Mouse (Mus musculus) cerebellum, adult (tissue): Measurements from ENCODE around the gene Fam83b.

Experiments
- ATAC-seq: cut with Nextera tagmentation; 2 replicates; pipeline ENCODE4 v1.9.2; 2017; ENCODE audit warnings: mild to moderate bottlenecking, moderate library complexity, mixed read lengths; ENCODE audit not compliant: insufficient number of reproducible peaks, low FRiP score, low TSS enrichment

Fam83b gene

DNA sequence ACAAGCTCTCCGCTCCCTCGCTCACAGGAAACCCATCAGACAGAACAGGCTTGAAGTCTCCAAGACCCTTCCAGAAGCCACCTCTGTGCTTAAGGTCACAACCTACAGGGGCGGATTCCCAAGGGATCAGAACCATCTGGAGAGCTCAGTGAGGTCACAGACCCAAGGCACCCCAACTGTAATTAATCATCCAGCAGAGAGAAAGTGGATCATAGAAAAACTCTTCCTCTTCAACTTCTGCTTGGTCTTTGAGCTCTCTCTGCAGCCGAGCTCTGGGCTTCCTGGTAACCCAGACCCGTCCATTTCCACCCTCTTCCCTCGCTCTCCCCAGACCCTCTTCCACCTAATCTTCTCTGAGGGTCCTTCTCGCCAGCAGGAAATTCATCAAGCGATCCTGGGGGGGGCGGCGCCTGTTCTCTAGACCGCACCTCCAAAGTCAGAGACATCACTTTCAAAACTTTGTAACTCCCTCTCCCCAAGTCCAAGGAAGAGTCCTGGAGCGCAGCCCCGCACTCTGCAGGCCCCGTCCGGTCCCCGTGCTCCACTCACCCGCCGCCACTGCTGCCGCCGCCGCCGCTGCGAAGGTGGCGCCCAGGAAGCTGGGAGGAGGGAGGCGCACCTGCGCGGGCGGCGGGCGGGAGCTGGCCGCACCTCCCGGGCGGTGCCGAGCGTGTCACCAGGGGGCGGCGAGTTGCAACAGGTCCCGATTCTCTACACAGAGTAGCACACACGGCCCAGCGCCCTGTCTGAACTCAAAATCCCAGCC is at the start of gene Fam83b:
Fam83b (minus strand) TSS at position 602 of the 766 bp plus-strand sequence.
- no peak for ATAC-seq

- ATAC-seq = no peak
These were observed 47.2 kb upstream of the Fam83b start for GRCm38 (mm10) chr9:76614165-76614564.

GRCm38 (mm10) chr9:76603744-76604143 is 36.8 kb upstream of the Fam83b start:
- ATAC-seq = no peak

DNA sequence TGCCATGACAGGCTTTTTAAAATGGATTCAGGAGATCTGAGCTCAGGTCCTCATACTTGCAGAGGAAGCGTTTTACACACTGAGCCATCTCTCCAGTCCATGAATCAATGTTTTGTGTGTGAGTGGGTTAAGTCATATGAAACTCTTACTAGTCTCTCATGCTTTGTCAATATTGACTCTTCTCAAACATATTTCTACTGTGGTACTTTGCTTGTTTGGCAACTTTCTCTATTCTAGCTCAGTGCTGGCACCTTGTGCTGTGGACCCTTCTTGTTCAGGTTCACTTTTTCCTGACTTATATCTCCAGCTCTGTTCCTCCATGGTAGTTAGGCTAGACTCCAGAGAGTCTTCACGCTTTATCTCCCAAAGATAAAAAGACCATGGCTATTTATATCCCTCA is 36.0 kb upstream of the Fam83b start:
- ATAC-seq = no peak

GRCm38 (mm10) chr9:76597395-76597794 is 30.5 kb upstream of the Fam83b start:
- ATAC-seq = no peak

DNA sequence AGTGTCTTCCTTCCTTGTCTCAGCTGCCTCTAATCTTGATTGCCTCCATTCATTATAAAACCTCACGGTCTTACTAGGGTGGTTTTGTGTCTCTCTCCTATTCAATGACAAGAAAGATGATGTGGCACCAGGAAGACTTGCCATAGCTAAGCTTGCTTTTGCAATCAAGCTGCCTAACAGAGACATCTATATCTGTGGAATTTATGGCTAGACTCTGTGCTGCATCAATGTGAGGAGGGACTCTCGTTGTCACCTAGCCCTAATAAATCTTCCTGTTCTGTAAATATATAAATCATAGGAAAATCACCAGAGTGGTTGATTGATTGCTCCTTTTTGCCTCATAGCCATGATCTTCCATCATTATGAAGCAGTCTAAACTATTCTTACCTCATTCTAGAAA is 26.9 kb upstream of the Fam83b start:
- ATAC-seq = no peak

DNA sequence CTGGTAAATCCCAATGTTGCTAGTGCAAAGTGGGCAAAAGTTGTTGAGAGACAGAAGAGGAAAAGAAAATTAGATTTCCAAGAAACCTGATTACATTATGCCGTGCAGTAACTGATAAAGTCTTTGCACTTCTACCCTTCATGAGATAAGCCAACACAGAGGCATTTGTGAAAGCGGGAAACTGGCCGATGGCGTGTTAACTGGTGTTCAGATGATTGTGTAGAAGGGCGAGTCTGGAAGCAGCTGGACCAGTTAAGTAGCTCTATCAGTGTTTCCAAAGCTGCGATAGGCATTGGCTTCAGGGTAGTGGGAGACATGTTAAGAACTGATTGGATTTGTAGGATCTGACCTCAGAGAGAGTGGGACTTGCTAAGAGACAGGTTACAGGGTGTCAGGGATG is 17.0 kb upstream of the Fam83b start:
- no peak for ATAC-seq

- ATAC-seq = no peak
These were observed 15.1 kb upstream of the Fam83b start for GRCm38 (mm10) chr9:76581966-76582365.

GRCm38 (mm10) chr9:76567281-76567655 is 352 bp upstream of the Fam83b start:
- ATAC-seq = no peak

GRCm38 (mm10) chr9:76565656-76566055 is 1.3 kb downstream of the Fam83b start:
- ATAC-seq = no peak

DNA sequence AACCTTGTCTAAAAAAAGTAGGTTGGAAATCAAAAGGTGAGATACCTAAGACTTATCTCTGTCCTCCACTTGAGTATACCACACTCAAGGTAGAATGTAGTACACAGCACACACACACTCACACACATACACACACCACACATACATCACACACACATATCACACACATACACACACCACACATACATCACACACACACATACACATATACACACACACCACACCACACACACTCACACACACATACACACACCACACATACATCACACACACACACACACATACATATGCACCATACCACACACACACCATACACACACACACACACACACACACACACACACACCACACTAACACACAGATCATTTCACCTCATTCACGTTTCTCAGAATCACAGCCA is 2.8 kb downstream of the Fam83b start:
- no peak for ATAC-seq

DNA sequence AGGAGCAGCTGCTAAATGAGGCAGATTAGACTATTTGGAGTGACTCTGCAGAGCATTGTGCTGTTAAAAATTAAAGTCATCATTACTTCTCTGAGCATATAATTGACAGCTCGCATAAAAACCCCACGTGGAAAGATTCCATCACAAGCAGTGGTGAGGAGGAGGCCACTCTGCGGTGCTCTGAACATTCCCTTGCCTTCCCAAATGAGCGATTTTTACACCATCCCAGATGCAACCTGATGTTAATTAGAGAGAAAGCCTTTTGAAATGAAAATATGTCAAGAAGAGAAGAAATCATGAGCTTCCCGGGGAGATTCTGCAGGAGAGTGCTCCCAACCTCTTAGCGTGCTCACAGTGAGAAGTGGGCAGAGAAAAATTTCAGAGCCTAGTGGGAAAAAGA is 4.1 kb downstream of the Fam83b start:
- no peak for ATAC-seq

- no peak for ATAC-seq
These were observed 7.7 kb downstream of the Fam83b start for GRCm38 (mm10) chr9:76559240-76559639.

GRCm38 (mm10) chr9:76553758-76554157 is 13.2 kb downstream of the Fam83b start:
- ATAC-seq = no peak

GRCm38 (mm10) chr9:76553115-76553514 is 13.8 kb downstream of the Fam83b start:
- ATAC-seq = no peak

DNA sequence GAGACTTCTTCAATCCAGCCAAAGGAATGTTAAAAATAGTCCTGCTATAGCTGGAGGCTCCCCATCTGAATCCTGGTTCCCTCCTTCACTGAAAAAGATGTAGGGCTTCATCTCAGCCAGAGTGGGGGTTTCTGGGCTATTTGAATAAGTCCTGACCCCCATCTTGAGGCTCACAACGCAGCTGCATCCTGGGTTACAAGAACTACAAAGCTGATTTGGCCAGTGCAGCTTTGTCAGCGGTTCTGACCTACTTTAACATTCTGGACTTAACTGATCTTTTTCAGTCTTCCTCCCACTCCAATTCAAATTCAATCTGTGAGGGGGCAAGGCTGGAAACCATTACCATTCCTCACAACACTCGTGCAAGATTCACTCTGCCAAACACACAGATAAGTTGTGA is 20.2 kb downstream of the Fam83b start:
- peak; percentile 70 for ATAC-seq

DNA sequence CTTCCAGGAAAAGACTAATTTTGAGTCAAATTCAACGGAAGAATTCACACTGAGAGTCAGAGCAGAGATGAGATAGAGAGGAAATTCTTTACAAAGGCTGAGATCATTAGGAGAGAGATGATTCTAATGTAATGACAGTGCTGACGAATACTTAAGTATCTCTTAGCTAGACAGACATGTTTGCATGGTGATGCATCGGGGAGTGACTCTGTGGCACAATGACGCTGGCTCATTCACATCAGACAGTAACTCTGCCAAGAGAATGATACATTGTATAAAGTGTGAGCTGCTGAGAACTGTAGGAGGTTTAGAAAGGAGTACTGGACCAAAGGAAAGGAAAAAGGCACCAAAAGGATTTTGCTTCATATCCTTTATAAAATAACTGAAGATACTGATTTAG is 26.2 kb downstream of the Fam83b start:
- no peak for ATAC-seq

DNA sequence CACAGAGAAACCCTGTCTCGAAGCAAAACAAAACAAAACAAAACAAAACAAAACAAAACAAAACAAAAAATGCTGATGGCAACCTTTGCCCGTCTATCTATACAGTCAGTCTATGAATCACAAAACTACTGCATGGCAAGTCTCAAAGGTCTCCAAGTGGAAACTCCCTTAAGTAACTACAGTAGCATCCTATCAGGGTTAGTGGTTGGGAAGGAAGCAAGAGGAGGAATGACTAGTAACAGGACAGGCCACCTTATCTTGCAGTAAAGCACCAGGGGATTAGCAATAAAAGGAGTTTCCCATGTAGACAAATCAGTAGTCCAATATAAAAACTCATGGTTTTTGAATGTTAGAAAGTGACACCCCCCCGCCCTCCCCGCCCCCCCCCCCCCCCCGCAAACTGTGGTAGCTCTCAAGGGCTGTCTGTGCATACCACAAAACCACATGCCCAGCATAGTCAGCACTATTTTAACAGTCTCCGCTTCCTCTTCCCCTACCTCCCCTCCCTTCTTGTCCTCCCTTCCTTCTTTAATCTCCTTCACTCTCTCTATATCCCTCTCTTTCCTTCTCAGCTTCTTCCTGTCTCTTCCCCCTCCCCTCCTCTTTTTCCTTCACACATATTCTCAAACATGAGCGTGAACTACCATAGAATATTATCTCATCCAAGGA is 26.8 kb downstream of the Fam83b start:
- ATAC-seq = no peak

DNA sequence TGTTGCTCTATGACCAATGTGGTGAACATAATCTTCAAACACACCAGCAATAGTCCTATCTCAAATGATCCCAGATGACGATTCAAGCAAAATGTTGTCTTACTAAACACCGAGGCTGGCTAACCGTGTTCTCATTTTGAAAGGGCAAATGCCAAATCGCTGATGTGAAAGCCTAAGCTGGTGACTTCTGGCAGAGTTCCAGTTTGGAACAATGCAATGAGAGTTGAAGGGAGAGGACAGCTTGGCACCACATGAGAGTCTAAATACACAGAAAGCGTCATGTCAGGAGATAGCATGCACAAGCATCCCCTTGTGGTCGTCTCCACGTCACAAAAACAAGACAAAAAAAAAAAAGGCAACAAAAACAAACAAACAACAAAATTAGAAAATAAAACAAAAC is 27.6 kb downstream of the Fam83b start:
- ATAC-seq = no peak

DNA sequence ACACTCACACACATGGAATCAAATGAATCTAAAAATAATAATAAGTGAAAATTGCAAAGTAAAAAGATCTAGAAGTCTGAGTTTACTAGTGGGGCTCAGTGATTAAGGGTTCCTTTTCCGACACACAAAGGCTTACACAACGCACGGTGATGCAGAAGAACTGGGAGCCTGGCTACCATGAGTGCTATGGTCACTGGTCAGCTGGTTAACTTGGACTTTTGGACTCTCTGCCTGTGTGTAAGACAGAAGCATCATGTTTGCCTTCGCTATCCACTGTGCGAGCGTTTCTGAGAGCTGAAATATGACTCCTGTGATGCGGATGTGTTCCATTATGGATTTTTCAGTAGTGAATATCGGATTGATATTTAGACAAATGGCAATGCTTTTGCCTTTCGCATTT is 30.9 kb downstream of the Fam83b start:
- no peak for ATAC-seq

GRCm38 (mm10) chr9:76532403-76532802 is 34.5 kb downstream of the Fam83b start:
- no peak for ATAC-seq

DNA sequence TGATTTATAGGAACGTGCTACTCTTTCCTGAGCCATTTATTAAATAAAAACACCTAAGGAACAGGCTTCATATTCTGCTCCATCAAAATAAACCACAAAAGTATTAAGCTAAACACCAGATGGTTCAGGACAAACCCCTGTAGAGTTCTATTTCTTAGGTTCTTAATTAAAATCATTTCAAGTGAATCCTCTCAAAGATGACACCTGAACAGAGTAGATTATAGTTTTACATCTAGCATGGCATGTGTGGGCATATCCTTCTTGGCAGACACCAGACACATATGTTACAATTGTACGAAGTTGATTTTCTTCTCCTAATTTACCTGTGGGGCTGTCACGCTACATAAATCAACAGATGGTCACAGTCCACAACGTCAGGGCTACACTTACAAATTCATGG is 35.5 kb downstream of the Fam83b start:
- ATAC-seq = no peak
